Mouse (Mus musculus) liver, adult 2 months (tissue): ENCODE measurements at regions not wholly inside any gene's neighbourhood (a gene's known extent, or its start where the extent isn't known, plus 50 kb on each side); places are given as distances from the start of the nearest gene placed in this dataset.

Experiments
- DNase-seq: peaks from one replicate; pipeline ENCODE4 v3.0.0-alpha.2; 2011; ENCODE audit warnings: low read depth, low spot score; ENCODE audit errors: extremely low read depth
- H3K27ac ChIP-seq: fragments of 200-500 bp; replicated peaks from 2 replicates; pipeline ENCODE4 v1.5.1; 2012; ENCODE audit warnings: low read depth, mild to moderate bottlenecking, control low read depth, inconsistent platforms, low read length; ENCODE audit not compliant: insufficient read depth
- H3K27me3 ChIP-seq: fragments of 200-500 bp; 2 replicates; pipeline ENCODE4 v1.6.1; 2012; ENCODE audit warnings: mild to moderate bottlenecking, moderate library complexity, low read length, inconsistent platforms; ENCODE audit not compliant: control insufficient read depth, insufficient read depth
- H3K36me3 ChIP-seq: fragments of 200-500 bp; 2 replicates; pipeline ENCODE4 v1.6.1; 2012; ENCODE audit warnings: low read length, inconsistent platforms; ENCODE audit not compliant: control insufficient read depth, insufficient read depth
- H3K4me1 ChIP-seq: fragments of 200-500 bp; 2 replicates; pipeline ENCODE4 v1.6.1; 2011; ENCODE audit warnings: low read length; ENCODE audit not compliant: control insufficient read depth, insufficient read depth
- H3K4me3 ChIP-seq: fragments of 200-500 bp; 2 replicates; pipeline ENCODE4 v1.5.1; 2011; ENCODE audit warnings: low read depth, mild to moderate bottlenecking, control low read depth, low read length, moderate library complexity; ENCODE audit not compliant: insufficient read depth
- H3K79me2 ChIP-seq: fragments of 200-500 bp; 2 replicates; pipeline ENCODE4 v1.6.1; 2012; ENCODE audit warnings: inconsistent platforms, mild to moderate bottlenecking, low read length, moderate library complexity; ENCODE audit not compliant: control insufficient read depth, insufficient read depth
- H3K9ac ChIP-seq: fragments of 200-500 bp; 2 replicates; pipeline ENCODE4 v1.6.1; 2012; ENCODE audit warnings: low read depth, mild to moderate bottlenecking, control low read depth, inconsistent platforms, low read length
- CTCF ChIP-seq: fragments of 200-500 bp; IDR thresholded peaks from 2 replicates; pipeline ENCODE4 v1.5.1; 2011; ENCODE audit warnings: low read depth, low read length, control low read depth
- POLR2A ChIP-seq: fragments of 200-500 bp; IDR thresholded peaks from 2 replicates; pipeline ENCODE4 v1.6.1; 2011; ENCODE audit warnings: low read length, control low read depth; ENCODE audit not compliant: insufficient read depth; ENCODE audit errors: extremely low read depth
- WGBS: fragments of 180-500 bp; shearing (Covaris S2); methylation state at CpG from one replicate; pipeline ENCODE4 v1.1.7; 2018; 5-methylcytosine and 5-hydroxymethylcytosine counted together

DNA sequence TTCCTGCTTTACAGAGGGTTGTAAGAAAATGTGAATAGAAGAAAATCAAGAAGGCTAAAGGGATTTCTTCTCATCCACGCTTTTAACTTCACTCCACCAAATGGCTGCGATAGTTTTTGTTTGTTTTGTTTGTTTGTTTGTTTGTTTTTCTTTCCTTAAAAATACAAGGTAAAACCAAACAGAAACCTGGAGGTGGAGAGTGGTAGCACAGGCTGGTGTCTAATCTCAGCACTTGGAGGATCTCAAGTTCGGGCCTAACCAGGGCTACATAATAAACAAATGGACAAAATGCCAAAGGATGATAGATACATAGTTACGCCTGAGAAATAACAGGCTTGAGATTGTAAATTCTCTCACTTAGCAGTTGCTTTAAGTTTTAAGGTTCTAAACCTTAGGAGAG, 50.8 kb upstream of the Mboat1 start:
- Histone ChIP-seq H3K4me3 (no peak overlapping the region), H3K27ac (no peak overlapping the region), H3K79me2 (no peaks in the 10 kb centered on the region), H3K36me3 (no peaks in the 10 kb centered on the region), H3K9ac (no peak overlapping the region), H3K27me3 (no peaks in the 10 kb centered on the region), H3K4me1 (no peaks in the 10 kb centered on the region)
- 43% methylated on average over 4 of the region's 4 CpGs for WGBS
- no peak for TF ChIP-seq POLR2A
- no peak for TF ChIP-seq CTCF
- DNase-seq, result peak; percentile 7

GRCm38 (mm10) chr13:30085005-30085404, 51.3 kb upstream of the Mboat1 start:
- under 1% methylated on average over 10 of the region's 10 CpGs for WGBS
- no peak overlapping the region for H3K4me3 ChIP-seq
- DNase-seq, result peak; percentile 75

DNA sequence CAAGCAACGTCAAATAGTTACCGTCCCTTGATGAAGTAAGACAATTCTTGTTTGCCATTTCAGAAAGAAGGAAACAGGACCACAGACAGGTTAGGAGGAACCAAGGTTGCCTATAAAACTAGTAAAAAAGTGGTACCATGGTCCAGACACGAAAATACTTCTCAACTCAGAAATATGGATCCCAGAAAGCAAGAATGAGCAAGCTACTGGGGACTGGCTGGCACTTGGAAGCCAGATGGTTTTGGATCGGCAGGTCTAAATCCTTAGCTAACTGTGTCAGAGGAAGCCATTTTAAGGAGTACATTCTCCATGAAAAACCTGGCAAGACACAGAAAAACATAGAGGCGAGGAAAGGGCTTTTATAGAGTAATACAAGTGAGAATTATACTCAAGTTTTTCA, 51.9 kb upstream of the Mboat1 start:
- Histone ChIP-seq H3K36me3 (no peaks in the 10 kb centered on the region), H3K27me3 (no peaks in the 10 kb centered on the region), H3K9ac (no peak overlapping the region), H3K4me1 (no peaks in the 10 kb centered on the region), H3K27ac (no peak overlapping the region), H3K79me2 (no peaks in the 10 kb centered on the region), H3K4me3 (no peak overlapping the region)
- no peak for DNase-seq
- 87% methylated on average over 5 of the region's 5 CpGs for WGBS
- no peak for TF ChIP-seq CTCF

More at GRCm38 (mm10) chr13:30085005-30085404, 51.3 kb upstream of the Mboat1 start:
- no peaks in the 10 kb centered on the region for H3K79me2 ChIP-seq
- TF ChIP-seq POLR2A (no peak), CTCF (peak; percentile 95)
- no peak overlapping the region for H3K9ac ChIP-seq
- no peaks in the 10 kb centered on the region for H3K27me3 ChIP-seq
- H3K36me3 ChIP-seq, result no peaks in the 10 kb centered on the region
- no peak overlapping the region for H3K27ac ChIP-seq
- no peaks in the 10 kb centered on the region for H3K4me1 ChIP-seq

- H3K4me3 ChIP-seq, result no peak overlapping the region
- no peak for DNase-seq
- H3K9ac ChIP-seq, result no peak overlapping the region
- 84% methylated on average over 6 of the region's 6 CpGs for WGBS
- no peaks in the 10 kb centered on the region for H3K79me2 ChIP-seq
- H3K27me3 ChIP-seq, result no peaks in the 10 kb centered on the region
- H3K36me3 ChIP-seq, result no peaks in the 10 kb centered on the region
- H3K4me1 ChIP-seq, result no peaks in the 10 kb centered on the region
- TF ChIP-seq CTCF, result no peak
- TF ChIP-seq POLR2A, result no peak
- H3K27ac ChIP-seq, result no peak overlapping the region
Observed at GRCm38 (mm10) chr13:30083949-30084348, 52.3 kb upstream of the Mboat1 start.

DNA sequence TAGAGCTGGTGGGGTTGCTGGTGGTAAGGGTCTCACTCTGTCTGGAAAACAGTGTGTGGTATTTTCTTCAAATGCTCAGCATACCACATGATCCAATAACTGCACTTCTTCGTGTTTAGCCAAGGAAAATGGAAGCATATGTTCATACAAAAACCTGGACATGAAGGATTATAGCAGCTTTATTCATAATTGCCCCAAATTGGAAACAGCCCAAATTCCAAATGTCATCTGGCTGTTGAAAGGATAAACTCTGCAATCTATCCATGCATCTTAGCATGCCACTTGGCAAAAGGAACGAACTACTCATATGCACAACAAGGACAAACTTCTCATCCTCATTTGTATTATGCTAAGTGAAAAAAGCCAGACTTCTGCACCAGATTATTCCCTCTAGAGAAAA, 53.5 kb upstream of the Mboat1 start:
- TF ChIP-seq POLR2A (no peak), CTCF (no peak)
- H3K4me1 ChIP-seq, result no peaks in the 10 kb centered on the region
- H3K27me3 ChIP-seq, result no peaks in the 10 kb centered on the region
- H3K79me2 ChIP-seq, result no peaks in the 10 kb centered on the region
- WGBS, result 88% methylated on average over 2 of the region's 2 CpGs
- no peak for DNase-seq
- H3K9ac ChIP-seq, result no peak overlapping the region
- no peaks in the 10 kb centered on the region for H3K36me3 ChIP-seq
- H3K4me3 ChIP-seq, result no peak overlapping the region
- no peak overlapping the region for H3K27ac ChIP-seq

- DNase-seq, result no peak
- TF ChIP-seq POLR2A, result no peak
- no peak for TF ChIP-seq CTCF
- no peaks in the 10 kb centered on the region for H3K36me3 ChIP-seq
- H3K4me3 ChIP-seq, result no peak overlapping the region
- H3K27me3 ChIP-seq, result no peaks in the 10 kb centered on the region
- no peaks in the 10 kb centered on the region for H3K79me2 ChIP-seq
- WGBS, result 75% methylated on average over 15 of the region's 15 CpGs
- no peak overlapping the region for H3K27ac ChIP-seq
- no peaks in the 10 kb centered on the region for H3K4me1 ChIP-seq
- no peak overlapping the region for H3K9ac ChIP-seq
Observed at GRCm38 (mm10) chr13:30080705-30081474, 55.4 kb upstream of the Mboat1 start.
